Mouse (Mus musculus) layer of hippocampus, adult 8-10 months (tissue): ENCODE data around the gene Gm12394. TPM values are rescaled to one million over a fixed set of nuclear protein-coding genes. Genes with fewer than 3 reads are reported as not detected.
"Not testable (repeated sequence)": the region's sequence is repeated elsewhere in the genome, so short reads cannot be mapped to it uniquely, and the experiment has no call there.

Experiments
- DNase-seq, 2 experiments: peaks; one replicate each; pipeline ENCODE4 v3.0.0; 2022; ENCODE audit warnings: low spot score in 2 of 2
- total RNA-seq, 4 experiments: library from RNA; stranded (reverse); gene quantifications; 2 replicates each; pipeline ENCODE4 v1.2.4; 2022

Gene Gm12394
- 1 to 10 TPM in 2 of 4 experiments, under 1 TPM in 2; 0.91 to 1.2 (median 1.1) TPM for total RNA-seq

GRCm38 (mm10) chr4:42856671-42857070, at the start of gene Gm12394:
TSS of gene Gm12394 (minus strand) at chr4:42856771.
- DNase-seq, result not testable (repeated sequence)

GRCm38 (mm10) chr4:42904966-42905365, 48.4 kb upstream of the Gm12394 start:
- no peak for DNase-seq

GRCm38 (mm10) chr4:42904523-42904922, 48.0 kb upstream of the Gm12394 start:
- peak in 1 of 2 experiments; percentile 44 for DNase-seq

GRCm38 (mm10) chr4:42903942-42904341, 47.4 kb upstream of the Gm12394 start:
- DNase-seq, result no peak

- no peak for DNase-seq
Measured at GRCm38 (mm10) chr4:42902730-42903129, 46.2 kb upstream of the Gm12394 start.

- DNase-seq, result no peak
Measured at GRCm38 (mm10) chr4:42902174-42902573, 45.6 kb upstream of the Gm12394 start.

- DNase-seq, result peak in 1 of 2 experiments; percentile 39
Measured at GRCm38 (mm10) chr4:42900878-42901277, 44.3 kb upstream of the Gm12394 start.

GRCm38 (mm10) chr4:42898914-42899313, 42.3 kb upstream of the Gm12394 start:
- no peak for DNase-seq

GRCm38 (mm10) chr4:42895118-42895517, 38.5 kb upstream of the Gm12394 start:
- no peak for DNase-seq

- DNase-seq, result no peak
Measured at GRCm38 (mm10) chr4:42891176-42891575, 34.6 kb upstream of the Gm12394 start.

GRCm38 (mm10) chr4:42888806-42889205, 32.2 kb upstream of the Gm12394 start:
- no peak for DNase-seq

GRCm38 (mm10) chr4:42886926-42887325, 30.4 kb upstream of the Gm12394 start:
- no peak for DNase-seq

GRCm38 (mm10) chr4:42880677-42880948, 24.0 kb upstream of the Gm12394 start:
- DNase-seq, result no peak

GRCm38 (mm10) chr4:42879829-42880676, 23.5 kb upstream of the Gm12394 start:
- no peak for DNase-seq

- no peak for DNase-seq
Measured at GRCm38 (mm10) chr4:42877657-42878056, 21.1 kb upstream of the Gm12394 start.

GRCm38 (mm10) chr4:42876586-42877291, 20.2 kb upstream of the Gm12394 start:
- DNase-seq, result peak in 1 of 2 experiments; percentile 58

- no peak for DNase-seq
Measured at GRCm38 (mm10) chr4:42874134-42874533, 17.6 kb upstream of the Gm12394 start, which contains the start of gene Fam205c. TSS of gene Fam205c (minus strand) at chr4:42874234.

- no peak for DNase-seq
Measured at GRCm38 (mm10) chr4:42872746-42873435, 16.3 kb upstream of the Gm12394 start.

- no peak for DNase-seq
Measured at GRCm38 (mm10) chr4:42872151-42872550, 15.6 kb upstream of the Gm12394 start.

- no peak for DNase-seq
Measured at GRCm38 (mm10) chr4:42870748-42871147, 14.2 kb upstream of the Gm12394 start.

- no peak for DNase-seq
Measured at GRCm38 (mm10) chr4:42868193-42868592, 11.6 kb upstream of the Gm12394 start.

- DNase-seq, result no peak
Measured at GRCm38 (mm10) chr4:42867390-42867789, 10.8 kb upstream of the Gm12394 start.
